Mouse (Mus musculus) heart, embryonic 10.5 days (tissue): ENCODE data around the gene Ptprcap. TPM values are rescaled to one million over a fixed set of nuclear protein-coding genes. Genes with fewer than 3 reads are reported as not detected.
"Not testable (repeated sequence)": the region's sequence is repeated elsewhere in the genome, so short reads cannot be mapped to it uniquely, and the experiment has no call there.

Source experiments
- DNase-seq: peaks from one replicate; pipeline ENCODE4 v3.0.0-alpha.2; 2017; ENCODE audit warnings: low spot score
- H3K27ac ChIP-seq: fragments of 300-500 bp; sonication (generic); 2 replicates; pipeline ENCODE4 v1.5.1; 2016; ENCODE audit warnings: mild to moderate bottlenecking
- H3K27me3 ChIP-seq: fragments of 300-500 bp; sonication (generic); 2 replicates; pipeline ENCODE4 v1.6.1; 2016; ENCODE audit warnings: mild to moderate bottlenecking; ENCODE audit not compliant: poor library complexity, insufficient read depth, severe bottlenecking
- H3K36me3 ChIP-seq: fragments of 300-500 bp; sonication (generic); 2 replicates; pipeline ENCODE4 v1.6.1; 2016; ENCODE audit warnings: mild to moderate bottlenecking, moderate library complexity
- H3K4me1 ChIP-seq: fragments of 300-500 bp; sonication (generic); 2 replicates; pipeline ENCODE4 v1.6.1; 2016; ENCODE audit warnings: mild to moderate bottlenecking
- H3K4me3 ChIP-seq: fragments of 300-500 bp; sonication (generic); 2 replicates; pipeline ENCODE4 v1.5.1; 2016; ENCODE audit warnings: mild to moderate bottlenecking, moderate library complexity
- H3K9me3 ChIP-seq: fragments of 300-500 bp; sonication (generic); 2 replicates; pipeline ENCODE4 v1.6.1; 2016; ENCODE audit warnings: mild to moderate bottlenecking, moderate library complexity
- WGBS: fragments of 180-500 bp; shearing (Covaris S2); methylation state at CpG from one replicate; pipeline ENCODE4 v1.1.7; 2016; 5-methylcytosine and 5-hydroxymethylcytosine counted together
- polyA plus RNA-seq: library from polyadenylated mRNA; unstranded; fragments of >200 nt; fragmentation: Nextera tagmentation; extraction: Ambion mirVana; gene quantifications from 2 replicates; pipeline ENCODE4 v1.2.1, GENCODE M21; 2016

The Ptprcap gene
- polyA plus RNA-seq, 1 experiment from 2014 or later = 4.4 TPM

GRCm38 (mm10) chr19:4131075-4131474 lies 22.3 kb upstream of the Ptprcap start:
- H3K27ac ChIP-seq = no peak overlapping the region
- no peaks in the 10 kb centered on the region for H3K9me3 ChIP-seq
- no peaks in the 10 kb centered on the region for H3K27me3 ChIP-seq
- peaks cover 55% of the 10 kb centered on the region for H3K36me3 ChIP-seq
- 0 out of 2 replicates have a peak overlapping the region, but pooled peaks have one; percentile 12 for H3K4me3 ChIP-seq
- H3K4me1 ChIP-seq = peaks cover 19% of the 10 kb centered on the region
- 85% methylated on average over 5 of the region's 5 CpGs for WGBS
- no peak for DNase-seq

DNA sequence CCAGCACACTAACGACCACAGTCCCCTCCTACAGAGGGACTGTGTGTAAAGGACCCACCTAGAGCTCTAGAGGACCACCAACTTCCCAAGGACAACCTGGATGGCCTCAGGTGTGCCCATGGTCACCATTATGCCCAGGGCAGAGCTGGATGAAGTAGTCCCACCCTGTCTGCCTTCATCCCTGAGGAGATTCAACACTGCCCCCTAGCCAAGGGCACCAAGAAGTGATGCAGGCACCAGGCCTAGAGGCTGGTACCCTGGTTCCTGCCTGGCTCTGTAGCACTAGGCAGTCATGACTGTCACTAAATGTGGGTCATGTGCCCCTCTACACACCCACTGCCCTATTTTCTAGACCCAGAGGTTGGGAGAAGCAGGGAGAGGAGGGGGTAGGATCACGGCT lies 21.6 kb upstream of the Ptprcap start:
- DNase-seq = no peak
- Histone ChIP-seq H3K36me3 (peaks cover 55% of the 10 kb centered on the region), H3K27ac (no peak overlapping the region), H3K4me1 (peaks cover 12% of the 10 kb centered on the region), H3K27me3 (no peaks in the 10 kb centered on the region), H3K9me3 (no peaks in the 10 kb centered on the region), H3K4me3 (no peak overlapping the region)
- 92% methylated on average over 2 of the region's 2 CpGs for WGBS

DNA sequence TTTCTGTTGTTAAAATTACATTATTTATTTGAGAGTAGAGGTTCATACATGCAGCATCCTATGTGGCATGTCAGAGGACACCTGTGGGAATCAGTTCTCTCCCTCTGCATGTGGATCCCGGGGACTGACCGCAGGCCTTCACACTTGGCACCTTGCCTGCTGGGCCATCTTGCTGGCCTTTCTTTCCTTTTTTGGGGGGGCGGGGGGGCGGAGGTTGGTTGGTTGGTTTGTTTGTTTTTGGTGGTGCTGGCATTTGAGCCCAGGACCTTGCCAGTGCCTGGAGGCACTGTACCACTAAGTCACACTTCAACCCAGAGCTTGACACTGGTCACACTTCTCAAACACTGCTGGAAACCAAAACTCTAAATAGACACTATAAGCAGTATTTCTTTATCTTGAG lies 19.1 kb upstream of the Ptprcap start:
- WGBS = 79% methylated on average over 4 of the region's 4 CpGs
- Histone ChIP-seq H3K27me3 (peaks cover 9% of the 10 kb centered on the region), H3K4me3 (no peak overlapping the region), H3K9me3 (no peaks in the 10 kb centered on the region), H3K4me1 (0 out of 2 replicates have a peak, but pooled peaks cover 7% of the 10 kb centered on the region), H3K27ac (no peak overlapping the region), H3K36me3 (peaks cover 36% of the 10 kb centered on the region)
- no peak for DNase-seq

GRCm38 (mm10) chr19:4135229-4135962 lies 18.0 kb upstream of the Ptprcap start:
- not testable (repeated sequence) for H3K9me3 ChIP-seq, DNase-seq, H3K4me3 ChIP-seq, H3K27ac ChIP-seq, H3K4me1 ChIP-seq
- Histone ChIP-seq H3K27me3 (peaks cover 13% of the 10 kb centered on the region), H3K36me3 (peaks cover 29% of the 10 kb centered on the region)
- 78% methylated on average over 6 of the region's 6 CpGs for WGBS

DNA sequence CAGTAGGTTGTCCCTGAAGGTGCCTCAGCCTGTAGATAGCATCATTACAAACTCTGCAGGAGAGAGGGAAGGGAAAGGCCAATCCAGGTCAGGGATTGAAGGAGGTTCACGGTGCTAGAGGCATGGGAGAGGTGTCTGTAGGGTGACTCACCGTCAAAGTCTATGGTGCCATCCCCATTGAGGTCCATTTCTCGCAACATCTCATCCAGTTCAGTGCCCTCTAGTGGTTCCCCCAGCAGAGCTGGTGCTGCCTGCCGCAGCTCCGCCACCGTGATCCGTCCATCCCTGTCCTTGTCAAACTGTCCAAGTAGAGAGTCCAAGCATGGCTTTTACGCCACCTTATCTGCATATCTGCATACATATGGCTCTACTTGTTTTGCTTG lies 17.4 kb upstream of the Ptprcap start:
- DNase-seq, H3K4me1 ChIP-seq, H3K4me3 ChIP-seq, H3K27ac ChIP-seq, H3K9me3 ChIP-seq: not testable (repeated sequence)
- 20% methylated on average over 8 of the region's 8 CpGs for WGBS
- peaks cover 24% of the 10 kb centered on the region for H3K36me3 ChIP-seq
- H3K27me3 ChIP-seq = peaks cover 16% of the 10 kb centered on the region

GRCm38 (mm10) chr19:4136463-4136862 lies 16.9 kb upstream of the Ptprcap start:
- 75% methylated on average over 5 of the region's 5 CpGs for WGBS
- Histone ChIP-seq H3K27ac (no peak overlapping the region), H3K36me3 (peaks cover 19% of the 10 kb centered on the region), H3K4me1 (0 out of 2 replicates have a peak, but pooled peaks cover 4% of the 10 kb centered on the region), H3K27me3 (peaks cover 16% of the 10 kb centered on the region), H3K4me3 (no peak overlapping the region), H3K9me3 (no peaks in the 10 kb centered on the region)
- no peak for DNase-seq

DNA sequence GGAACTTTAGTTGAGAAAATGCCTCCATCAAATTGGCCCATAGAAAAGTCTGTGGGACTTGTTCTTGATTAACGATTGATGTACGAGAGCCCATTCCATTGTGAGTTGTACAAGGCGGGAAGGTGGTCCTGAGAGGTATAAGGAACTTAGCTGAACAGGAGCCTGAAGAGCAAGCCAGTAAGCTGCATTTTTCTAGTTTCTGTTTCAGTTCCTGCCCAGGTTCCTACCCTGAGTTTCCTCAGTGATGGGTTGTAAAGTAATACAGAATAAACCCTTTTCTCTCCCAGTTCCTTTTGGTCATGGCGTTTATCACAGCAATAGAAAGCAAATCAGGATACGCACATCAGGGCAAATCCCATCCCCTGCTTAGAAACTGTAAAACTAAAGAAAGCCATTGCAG lies 15.5 kb upstream of the Ptprcap start:
- H3K4me1 ChIP-seq = 0 out of 2 replicates have a peak, but pooled peaks cover 4% of the 10 kb centered on the region

GRCm38 (mm10) chr19:4139446-4139845 lies 14.0 kb upstream of the Ptprcap start, which contains the start of gene Gpr152:
Gene Gpr152 (plus strand): TSS chr19:4139787.
- Histone ChIP-seq H3K9me3 (no peaks in the 10 kb centered on the region), H3K4me3 (no peak within 1 kb of the TSS), H3K27me3 (peaks cover 16% of the 10 kb centered on the region), H3K4me1 (0 out of 2 replicates have a peak, but pooled peaks cover 7% of the 10 kb centered on the region), H3K27ac (no peak within 1 kb of the TSS; the same call in 1 of the 2 replicates), H3K36me3 (no peaks in the 10 kb centered on the region)
- 63% methylated on average over 2 of the region's 2 CpGs for WGBS
- no peak for DNase-seq

More for the DNA sequence above, 15.5 kb upstream of the Ptprcap start:
- Histone ChIP-seq H3K27ac (no peak overlapping the region), H3K4me3 (no peak overlapping the region), H3K9me3 (no peaks in the 10 kb centered on the region), H3K27me3 (peaks cover 16% of the 10 kb centered on the region), H3K36me3 (peaks cover 6% of the 10 kb centered on the region; the same call in 1 of the 2 replicates)
- WGBS = 84% methylated on average over 5 of the region's 5 CpGs
- DNase-seq = no peak

GRCm38 (mm10) chr19:4140147-4140546 lies 13.3 kb upstream of the Ptprcap start:
- Histone ChIP-seq H3K36me3 (no peaks in the 10 kb centered on the region), H3K27ac (no peak overlapping the region), H3K27me3 (peaks cover 16% of the 10 kb centered on the region), H3K4me1 (0 out of 2 replicates have a peak, but pooled peaks cover 7% of the 10 kb centered on the region), H3K9me3 (no peaks in the 10 kb centered on the region), H3K4me3 (no peak overlapping the region)
- WGBS = 79% methylated on average over 6 of the region's 6 CpGs
- DNase-seq = no peak

DNA sequence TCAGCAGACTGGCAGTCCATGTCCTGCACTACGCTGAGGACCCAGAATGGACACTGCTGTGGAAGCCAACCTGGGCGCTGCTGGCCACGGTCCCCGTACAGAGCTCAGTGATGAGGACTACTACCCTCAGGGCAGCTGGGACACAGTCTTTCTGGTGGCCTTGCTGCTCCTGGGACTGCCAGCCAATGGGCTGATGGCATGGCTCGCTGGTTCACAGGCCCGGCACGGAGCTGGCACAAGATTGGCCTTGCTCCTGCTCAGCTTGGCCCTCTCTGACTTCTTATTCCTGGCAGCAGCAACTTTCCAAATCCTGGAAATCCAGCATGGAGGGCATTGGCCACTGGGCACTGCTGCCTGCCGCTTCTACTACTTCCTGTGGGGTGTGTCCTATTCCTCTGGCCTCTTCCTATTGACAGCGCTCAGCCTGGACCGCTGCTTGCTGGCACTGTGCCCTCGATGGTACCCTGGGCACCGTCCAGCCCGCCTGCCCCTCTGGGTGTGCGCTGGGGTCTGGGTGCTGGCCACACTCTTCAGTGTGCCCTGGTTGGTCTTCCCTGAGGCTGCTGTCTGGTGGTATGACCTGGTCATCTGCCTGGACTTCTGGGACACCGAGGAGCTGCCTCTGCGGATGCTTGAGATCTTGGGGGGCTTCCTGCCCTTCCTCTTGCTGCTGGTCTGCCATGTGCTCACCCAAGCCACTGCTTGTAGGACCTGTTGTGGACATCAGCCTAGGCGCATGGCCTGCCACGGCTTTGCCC lies 10.8 kb upstream of the Ptprcap start:
- peaks cover 10% of the 10 kb centered on the region for H3K27me3 ChIP-seq
- no peaks in the 10 kb centered on the region for H3K36me3 ChIP-seq
- no peak overlapping the region for H3K27ac ChIP-seq
- no peak for DNase-seq
- H3K4me3 ChIP-seq = no peak overlapping the region
- H3K4me1 ChIP-seq = peaks cover 7% of the 10 kb centered on the region; the same call in 1 of the 2 replicates
- WGBS = 85% methylated on average over 18 of the region's 18 CpGs
- no peaks in the 10 kb centered on the region for H3K9me3 ChIP-seq

DNA sequence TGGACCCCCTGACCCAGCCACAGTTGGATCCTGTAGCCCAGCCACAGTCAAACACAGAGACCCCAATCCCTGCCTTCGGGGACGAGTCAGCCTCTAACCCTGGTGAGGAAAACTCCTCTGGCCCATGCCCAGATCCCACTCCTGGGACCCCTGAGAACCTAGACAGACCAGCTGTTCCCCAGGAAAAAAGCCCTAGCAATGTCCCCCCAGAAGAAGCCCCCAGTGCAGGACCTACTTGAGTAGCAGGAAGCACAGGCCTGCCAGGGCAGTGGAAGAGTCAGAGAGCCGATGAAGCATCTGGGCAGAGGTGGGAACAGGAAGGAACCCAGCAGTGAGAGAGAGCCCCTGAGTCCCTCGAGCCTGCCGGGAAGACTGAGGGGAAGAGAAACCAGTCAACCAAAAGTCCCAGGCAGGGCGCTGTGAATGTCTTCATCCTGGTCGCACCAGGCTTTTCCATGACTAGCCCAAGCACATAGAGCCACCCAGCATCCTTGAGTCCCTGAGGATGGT lies 9.6 kb upstream of the Ptprcap start, which contains the start of gene Cabp4:
Gene Cabp4 (minus strand): TSS at position 275 of the 510 bp plus-strand sequence.
- H3K36me3 ChIP-seq = no peaks in the 10 kb centered on the region
- H3K27me3 ChIP-seq = peaks cover 10% of the 10 kb centered on the region
- no peak within 1 kb of the TSS for H3K4me3 ChIP-seq
- H3K4me1 ChIP-seq = peaks cover 15% of the 10 kb centered on the region
- no peaks in the 10 kb centered on the region for H3K9me3 ChIP-seq
- no peak within 1 kb of the TSS for H3K27ac ChIP-seq
- WGBS = 80% methylated on average over 7 of the region's 7 CpGs
- no peak for DNase-seq

GRCm38 (mm10) chr19:4144550-4145498 lies 8.6 kb upstream of the Ptprcap start:
- DNase-seq = no peak
- WGBS = 76% methylated on average over 16 of the region's 16 CpGs
- Histone ChIP-seq H3K4me3 (no peak overlapping the region), H3K27ac (no peak overlapping the region), H3K36me3 (peaks cover 2% of the 10 kb centered on the region; the same call in 1 of the 2 replicates), H3K4me1 (peaks cover 22% of the 10 kb centered on the region), H3K27me3 (peaks cover 7% of the 10 kb centered on the region; the same call in 1 of the 2 replicates), H3K9me3 (no peaks in the 10 kb centered on the region)
